Mouse (Mus musculus): ENCODE measurements around the gene Scgb2b19. TPM values are rescaled to one million over a fixed set of nuclear protein-coding genes. Genes with fewer than 3 reads are reported as not detected.
"Not testable (repeated sequence)": the region's sequence is repeated elsewhere in the genome, so short reads cannot be mapped to it uniquely, and the experiment has no call there.

The Scgb2b19 gene
- total RNA-seq (2014; fragmentation: Nextera tagmentation) (not detected in 2 replicates), total RNA-seq (2017) (not detected in 2 replicates)

DNA sequence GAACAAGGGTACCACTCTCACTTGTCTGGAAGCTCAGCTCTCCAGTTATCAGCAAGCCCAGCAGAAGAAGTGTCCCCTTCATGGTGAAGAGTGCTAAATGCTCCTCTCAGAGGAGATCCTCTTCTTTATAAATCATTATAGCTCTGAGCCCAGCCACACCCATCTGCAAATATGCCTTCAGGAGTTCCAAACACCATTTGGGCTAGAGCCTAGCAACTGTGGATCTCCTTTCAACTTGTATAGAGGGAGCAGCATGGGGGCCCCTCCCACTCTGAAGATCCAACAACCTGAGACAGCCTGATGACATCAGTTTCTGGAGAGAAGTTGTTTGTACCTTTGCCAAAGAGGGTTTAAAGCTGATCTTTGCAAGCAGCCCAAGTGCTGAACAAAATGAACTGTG lies at the start of gene Scgb2b19:
Gene Scgb2b19 (minus strand): TSS at position 101 of the 400 bp plus-strand sequence.
- ATAC-seq (replicated peaks; ENCODE audit: low FRiP score, low TSS enrichment, poor library complexity, severe bottlenecking): not testable (repeated sequence)

GRCm38 (mm10) chr7:33286991-33287390 lies 6.9 kb upstream of the Scgb2b19 start, which contains the start of gene Scgb1b19:
Gene Scgb1b19, plus strand, starts transcription at chr7:33287291.
- not testable (repeated sequence) for ATAC-seq (replicated peaks; ENCODE audit: low FRiP score, low TSS enrichment, poor library complexity, severe bottlenecking)

Other genes with a start within 250 kb of the Scgb2b19 start
- not detected in 2 replicates for gene Scgb2b17, start 223.8 kb downstream of the Scgb2b19 start, total RNA-seq (2014; fragmentation: Nextera tagmentation)
- gene Scgb2b17, start 223.8 kb downstream of the Scgb2b19 start, total RNA-seq (2017): not detected in 2 replicates
- gene Scgb1b17, start 216.9 kb downstream of the Scgb2b19 start, total RNA-seq (2014; fragmentation: Nextera tagmentation): not detected in 2 replicates
- gene Scgb1b17, start 216.9 kb downstream of the Scgb2b19 start, total RNA-seq (2017): not detected in 2 replicates
- not detected in 2 replicates for gene Scgb2b18, start 106.5 kb downstream of the Scgb2b19 start, total RNA-seq (2014; fragmentation: Nextera tagmentation)
- gene Scgb2b18, start 106.5 kb downstream of the Scgb2b19 start, total RNA-seq (2017): not detected in 2 replicates
- not detected in 2 replicates for gene Scgb1b18, start 94.8 kb downstream of the Scgb2b19 start, total RNA-seq (2014; fragmentation: Nextera tagmentation)
- not detected in 2 replicates for gene Scgb1b18, start 94.8 kb downstream of the Scgb2b19 start, total RNA-seq (2017)
- not detected in 2 replicates for gene Scgb1b19, start 7.0 kb upstream of the Scgb2b19 start, total RNA-seq (2014; fragmentation: Nextera tagmentation)
- gene Scgb1b19, start 7.0 kb upstream of the Scgb2b19 start, total RNA-seq (2017): not detected in 2 replicates
- not detected in 2 replicates for gene Scgb2b20, start 86.0 kb upstream of the Scgb2b19 start, total RNA-seq (2014; fragmentation: Nextera tagmentation)
- gene Scgb2b20, start 86.0 kb upstream of the Scgb2b19 start, total RNA-seq (2017): not detected in 2 replicates
- gene Scgb1b20, start 92.9 kb upstream of the Scgb2b19 start, total RNA-seq (2014; fragmentation: Nextera tagmentation): not detected in 2 replicates
- gene Scgb1b20, start 92.9 kb upstream of the Scgb2b19 start, total RNA-seq (2017): not detected in 2 replicates
- not detected in 2 replicates for gene Scgb2b21, start 240.1 kb upstream of the Scgb2b19 start, total RNA-seq (2014; fragmentation: Nextera tagmentation)
- gene Scgb2b21, start 240.1 kb upstream of the Scgb2b19 start, total RNA-seq (2017): not detected in 2 replicates

Data from megakaryocyte-erythroid progenitor cell, adult 5-6 weeks (primary cell).